In genomic region chr19:4836096-4836495, GRCm38 (mm10) we compare ENCODE assay signal across 22 mouse cellular contexts. TPM values are rescaled to one million over a fixed set of nuclear protein-coding genes. Genes with fewer than 3 reads are reported as not detected.
DNase-seq lines count a peak whose midpoint lies in the region; ATAC-seq and TF ChIP-seq lines count a peak whose summit lies in the region.
"Had no signal": no experiment of that assay in that cellular context is flagged by ENCODE, and none has a peak within 500 bp of the region (broad histone marks: within the 10 kb centered on the region; RNA-seq: fewer than 3 reads in every experiment).

No protein-coding gene starts in this region.

- WGBS in liver, adult 2 months = 41% methylated on average over 2 of the region's 2 CpGs
- 84% methylated on average over 2 of the region's 2 CpGs for WGBS in liver, embryonic 11.5 days
- 43% methylated on average over 2 of the region's 2 CpGs for WGBS in intestine, postnatal 0 days
- 32% methylated on average over 2 of the region's 2 CpGs for WGBS in small intestine, adult 2 months

- no peaks in the 10 kb centered on the region for H3K9me3 ChIP-seq in liver, embryonic 11.5 days (ENCODE audit: control insufficient read depth, low read length)
- no peaks in the 10 kb centered on the region for H3K9me3 ChIP-seq in intestine, postnatal 0 days (ENCODE audit: control insufficient read depth)
- H3K9me3 ChIP-seq: forebrain, embryonic 10.5 days; heart, embryonic 13.5 days; hindbrain, embryonic 10.5 days; neural tube, embryonic 15.5 days had no signal

- peak overlapping the region; percentile 94 for H3K27ac ChIP-seq in liver, adult 2 months (replicated peaks; ENCODE audit: insufficient read depth, low read depth, low read length)
- no peak overlapping the region for H3K27ac ChIP-seq in liver, embryonic 11.5 days (ENCODE audit: low read depth, low read length)
- H3K27ac ChIP-seq in intestine, postnatal 0 days (ENCODE audit: low read depth, low read length) = peak overlapping the region; percentile 70; the same call in 1 of the 2 replicates
- H3K27ac ChIP-seq in small intestine, adult 2 months (ENCODE audit: insufficient read depth, low read depth, low read length) = peak overlapping the region; percentile 78
- H3K27ac ChIP-seq: forebrain, embryonic 10.5 days; heart, embryonic 13.5 days; hindbrain, embryonic 10.5 days; neural tube, embryonic 15.5 days had no signal

- ATAC-seq in liver, embryonic 11.5 days (replicated peaks; ENCODE audit: low FRiP score) = no peak
- ATAC-seq in intestine, postnatal 0 days = no peak
- ATAC-seq: Patski had no signal

- H3K4me1 ChIP-seq in liver, adult 2 months (ENCODE audit: control insufficient read depth, insufficient read depth, low read length) = peaks cover 27% of the 10 kb centered on the region; the same call in 1 of the 2 replicates
- peaks cover 14% of the 10 kb centered on the region for H3K4me1 ChIP-seq in liver, embryonic 11.5 days (replicated peaks; ENCODE audit: control insufficient read depth, insufficient read depth, low read length)
- H3K4me1 ChIP-seq in intestine, postnatal 0 days (replicated peaks; ENCODE audit: control insufficient read depth, insufficient read depth, low read length) = peaks cover 7% of the 10 kb centered on the region; the same call in 1 of the 2 replicates
- H3K4me1 ChIP-seq in small intestine, adult 2 months (ENCODE audit: control insufficient read depth, insufficient read depth, insufficient read length, low read length) = peaks cover 18% of the 10 kb centered on the region

- peak overlapping the region; percentile 82; the same call in 1 of the 2 replicates for H3K9ac ChIP-seq in liver, adult 2 months (ENCODE audit: low read depth, low read length)
- H3K9ac ChIP-seq in liver, embryonic 11.5 days (ENCODE audit: low read depth, low read length) = no peak overlapping the region
- H3K9ac ChIP-seq in intestine, postnatal 0 days (ENCODE audit: low read depth, low read length) = no peak overlapping the region
- H3K9ac ChIP-seq: heart, embryonic 13.5 days; neural tube, embryonic 15.5 days had no signal

- no peak for TF ChIP-seq CTCF in liver, adult 2 months (IDR thresholded peaks at IDR 0.05; ENCODE audit: low read depth, low read length)
- TF ChIP-seq CTCF in intestine, postnatal 0 days (IDR thresholded peaks at IDR 0.05; ENCODE audit: low read depth) = no peak
- TF ChIP-seq CTCF in small intestine, adult 2 months (IDR thresholded peaks at IDR 0.05; ENCODE audit: extremely low read depth, insufficient read length, insufficient replicate concordance, low read depth, low read length) = no peak

- no peak for TF ChIP-seq POLR2A in liver, adult 2 months (IDR thresholded peaks at IDR 0.05; ENCODE audit: extremely low read depth, insufficient read depth, low read length)
- TF ChIP-seq POLR2A in small intestine, adult 2 months (IDR thresholded peaks at IDR 0.05; ENCODE audit: low read depth, low read length) = no peak

- no peak overlapping the region for H3K4me2 ChIP-seq in liver, embryonic 11.5 days
- H3K4me2 ChIP-seq in intestine, postnatal 0 days (replicated peaks; ENCODE audit: low read depth) = no peak overlapping the region
- H3K4me2 ChIP-seq: heart, embryonic 13.5 days; midbrain, embryonic 11.5 days; neural tube, embryonic 15.5 days had no signal

- intact Hi-C loops in heart, postnatal 25 days (cut with DNase I) = loop anchor here (5.0 kb wide), 1 partner anchor 209 kb away; the partner anchor contains the start of gene Rce1

- peaks cover 28% of the 10 kb centered on the region for H3K36me3 ChIP-seq in liver, adult 2 months (ENCODE audit: control insufficient read depth, insufficient read depth, low read length)
- H3K36me3 ChIP-seq in liver, embryonic 11.5 days (ENCODE audit: control insufficient read depth, insufficient read depth, low read length) = 0 out of 2 replicates have a peak, but pooled peaks cover 2% of the 10 kb centered on the region
- H3K36me3 ChIP-seq in intestine, postnatal 0 days (ENCODE audit: control insufficient read depth, insufficient read depth) = peaks cover 13% of the 10 kb centered on the region; the same call in 1 of the 2 replicates
- peaks cover 9% of the 10 kb centered on the region; the same call in 1 of the 2 replicates for H3K36me3 ChIP-seq in small intestine, adult 2 months (ENCODE audit: control insufficient read depth, insufficient read depth, low read length)

- peaks cover 16% of the 10 kb centered on the region; the same call in 1 of the 2 replicates for H3K79me2 ChIP-seq in liver, adult 2 months (ENCODE audit: control insufficient read depth, insufficient read depth, low read length)

- H3K27me3 ChIP-seq in liver, adult 2 months (ENCODE audit: control insufficient read depth, insufficient read depth, low read length) = no peaks in the 10 kb centered on the region
- H3K27me3 ChIP-seq in liver, embryonic 11.5 days (replicated peaks; ENCODE audit: control insufficient read depth, insufficient read depth, low read length) = peaks cover 14% of the 10 kb centered on the region
- peaks cover 6% of the 10 kb centered on the region; the same call in 1 of the 2 replicates for H3K27me3 ChIP-seq in intestine, postnatal 0 days (replicated peaks; ENCODE audit: control insufficient read depth, insufficient read depth, low read length)
- H3K27me3 ChIP-seq in small intestine, adult 2 months (ENCODE audit: control insufficient read depth, insufficient read depth, low read length) = peaks cover 8% of the 10 kb centered on the region; the same call in 1 of the 2 replicates

- no peak overlapping the region for H3K4me3 ChIP-seq in liver, adult 2 months (ENCODE audit: insufficient read depth, low read depth, low read length)
- no peak overlapping the region for H3K4me3 ChIP-seq in liver, embryonic 11.5 days (ENCODE audit: low read depth, low read length)
- no peak overlapping the region for H3K4me3 ChIP-seq in intestine, postnatal 0 days (ENCODE audit: low read depth, low read length)
- H3K4me3 ChIP-seq in small intestine, adult 2 months (ENCODE audit: low read depth, low read length) = no peak overlapping the region
- H3K4me3 ChIP-seq: forebrain, embryonic 10.5 days; heart, embryonic 13.5 days; hindbrain, embryonic 10.5 days; neural tube, embryonic 15.5 days had no signal

- DNase-seq in adrenal gland, adult 2 months = peak; percentile 59
- DNase-seq in adrenal gland, adult 18-20 months (ENCODE audit: low spot score in 2 of 2) = no peak
- peak; percentile 98 for DNase-seq in liver, adult 2 months (ENCODE audit: extremely low read depth, low read depth, low spot score)
- no peak for DNase-seq in liver, embryonic 11.5 days (ENCODE audit: low spot score)
- no peak for DNase-seq in heart, postnatal 25 days (ENCODE audit: low spot score)
- DNase-seq in right cerebral cortex, postnatal 25 days = no peak
- DNase-seq: cerebellum, adult 11-12 months; layer of hippocampus, adult 9-11 months; lung, postnatal 14 days; retina, postnatal 1 day; thymus, adult 2 months had no signal

RNA-seq across cellular contexts. Expression of gene Ccs, which starts 3.0 kb away (rescaled TPM):
- 100 to 1,000 TPM in 1 of 2 experiments, 10 to 100 TPM in 1; 63.8 to 107 TPM for total RNA-seq in adrenal gland, adult 2 months (2021)
- polyA plus RNA-seq in adrenal gland, adult 2 months (2012; rRNA removed) = 79.1 and 102 TPM in 2 replicates
- 100 to 1,000 TPM in 1 of 2 experiments, 10 to 100 TPM in 1; 94.4 to 109 TPM for total RNA-seq in adrenal gland, adult 18-20 months (2021)
- total RNA-seq in liver, adult 2 months (2014; rRNA removed) = 146 and 174 TPM in 2 replicates
- polyA plus RNA-seq in liver, adult 2 months (2012; rRNA removed) = 245 and 254 TPM in 2 replicates
- 46.2 and 49.8 TPM in 2 replicates for polyA plus RNA-seq in liver, embryonic 11.5 days (2014; fragmentation: Nextera tagmentation; extraction: Ambion mirVana)
- 44.9 and 46.3 TPM in 2 replicates for polyA plus RNA-seq in intestine, postnatal 0 days (2015; fragmentation: Nextera tagmentation; extraction: Ambion mirVana)
- 24.8 and 41.9 TPM in 2 replicates for polyA plus RNA-seq in small intestine, adult 2 months (2012; rRNA removed)
- total RNA-seq in heart, postnatal 25 days (2021) = 10 to 100 TPM; 26.2 to 26.6 TPM

RNA-seq across cellular contexts. Expression of gene Ccdc87, which starts 3.1 kb away (rescaled TPM):
- total RNA-seq in adrenal gland, adult 2 months (2021) = under 1 TPM; 0.17 to 0.20 TPM
- 0.09 TPM in 1 of 2 replicates, not detected in the other for polyA plus RNA-seq in adrenal gland, adult 2 months (2012; rRNA removed)
- under 1 TPM in 1 of 2 experiments, not detected in 1; 0.13 TPM for total RNA-seq in adrenal gland, adult 18-20 months (2021)
- not detected in 2 replicates for total RNA-seq in liver, adult 2 months (2014; rRNA removed)
- not detected in 2 replicates for polyA plus RNA-seq in liver, adult 2 months (2012; rRNA removed)
- polyA plus RNA-seq in liver, embryonic 11.5 days (2014; fragmentation: Nextera tagmentation; extraction: Ambion mirVana) = 0.05 TPM in 1 of 2 replicates, not detected in the other
- not detected in 2 replicates for polyA plus RNA-seq in intestine, postnatal 0 days (2015; fragmentation: Nextera tagmentation; extraction: Ambion mirVana)
- 0.09 and 0.11 TPM in 2 replicates for polyA plus RNA-seq in small intestine, adult 2 months (2012; rRNA removed)
- not detected for total RNA-seq in heart, postnatal 25 days (2021)
- total RNA-seq: CH12.LX; granulocyte monocyte progenitor cell, adult 5-6 weeks had no signal
- polyA plus RNA-seq: forebrain, embryonic 10.5 days; intestine, embryonic 14.5 days had no signal

RNA-seq across cellular contexts. Expression of gene Ctsf, which starts 18.8 kb away (rescaled TPM):
- total RNA-seq in adrenal gland, adult 2 months (2021) = 100 to 1,000 TPM; 214 to 421 TPM
- 1,208 and 1,259 TPM in 2 replicates for polyA plus RNA-seq in adrenal gland, adult 2 months (2012; rRNA removed)
- 100 to 1,000 TPM; 318 to 345 TPM for total RNA-seq in adrenal gland, adult 18-20 months (2021)
- total RNA-seq in liver, adult 2 months (2014; rRNA removed) = 44.1 and 55.0 TPM in 2 replicates
- 69.4 and 88.9 TPM in 2 replicates for polyA plus RNA-seq in liver, adult 2 months (2012; rRNA removed)
- 13.2 and 13.3 TPM in 2 replicates for polyA plus RNA-seq in liver, embryonic 11.5 days (2014; fragmentation: Nextera tagmentation; extraction: Ambion mirVana)
- 15.6 and 16.4 TPM in 2 replicates for polyA plus RNA-seq in intestine, postnatal 0 days (2015; fragmentation: Nextera tagmentation; extraction: Ambion mirVana)
- polyA plus RNA-seq in small intestine, adult 2 months (2012; rRNA removed) = 18.4 and 28.4 TPM in 2 replicates
- total RNA-seq in heart, postnatal 25 days (2021) = 10 to 100 TPM; 77.9 to 82.6 TPM
- total RNA-seq: CH12.LX had no signal

RNA-seq across cellular contexts. Expression of gene Rbm14, which starts 24.7 kb away (rescaled TPM):
- total RNA-seq in adrenal gland, adult 2 months (2021) = 10 to 100 TPM; 37.9 to 45.9 TPM
- 83.4 and 97.2 TPM in 2 replicates for polyA plus RNA-seq in adrenal gland, adult 2 months (2012; rRNA removed)
- 10 to 100 TPM; 46.1 to 59.0 TPM for total RNA-seq in adrenal gland, adult 18-20 months (2021)
- total RNA-seq in liver, adult 2 months (2014; rRNA removed) = 9.0 and 12.6 TPM in 2 replicates
- 18.4 and 26.1 TPM in 2 replicates for polyA plus RNA-seq in liver, adult 2 months (2012; rRNA removed)
- polyA plus RNA-seq in liver, embryonic 11.5 days (2014; fragmentation: Nextera tagmentation; extraction: Ambion mirVana) = 92.4 and 104 TPM in 2 replicates
- polyA plus RNA-seq in intestine, postnatal 0 days (2015; fragmentation: Nextera tagmentation; extraction: Ambion mirVana) = 21.1 and 21.8 TPM in 2 replicates
- 38.2 and 65.3 TPM in 2 replicates for polyA plus RNA-seq in small intestine, adult 2 months (2012; rRNA removed)
- 10 to 100 TPM; 15.3 to 25.9 TPM for total RNA-seq in heart, postnatal 25 days (2021)

RNA-seq across cellular contexts. Expression of gene Gm21992, which starts 24.7 kb away (rescaled TPM):
- total RNA-seq in adrenal gland, adult 2 months (2021) = 10 to 100 TPM; 15.3 to 25.3 TPM
- polyA plus RNA-seq in adrenal gland, adult 2 months (2012; rRNA removed) = 24.1 and 31.9 TPM in 2 replicates
- total RNA-seq in adrenal gland, adult 18-20 months (2021) = 10 to 100 TPM; 28.1 to 30.6 TPM
- total RNA-seq in liver, adult 2 months (2014; rRNA removed) = 4.8 and 9.9 TPM in 2 replicates
- polyA plus RNA-seq in liver, adult 2 months (2012; rRNA removed) = 22.3 and 23.6 TPM in 2 replicates
- 19.4 and 30.1 TPM in 2 replicates for polyA plus RNA-seq in liver, embryonic 11.5 days (2014; fragmentation: Nextera tagmentation; extraction: Ambion mirVana)
- polyA plus RNA-seq in intestine, postnatal 0 days (2015; fragmentation: Nextera tagmentation; extraction: Ambion mirVana) = 18.4 and 19.5 TPM in 2 replicates
- 10.0 and 19.1 TPM in 2 replicates for polyA plus RNA-seq in small intestine, adult 2 months (2012; rRNA removed)
- 10 to 100 TPM; 12.7 to 17.2 TPM for total RNA-seq in heart, postnatal 25 days (2021)

Comparison
In these comparisons a context has a peak if more than half of its experiments do, and no peak if none do; other contexts are left out.
1. DNase-seq: peak in adrenal gland, adult 2 months (single experiment) and liver, adult 2 months (single experiment); none in adrenal gland, adult 18-20 months (0 of 2), liver, embryonic 11.5 days (single experiment), heart, postnatal 25 days (single experiment) and right cerebral cortex, postnatal 25 days (single experiment).
2. RNA of gene Ctsf, which starts 18.8 kb away (polyA plus RNA-seq): 1,208 to 1,259 TPM in adrenal gland, adult 2 months; 69.4 to 88.9 TPM in liver, adult 2 months, 18.4 to 28.4 TPM in small intestine, adult 2 months, 15.6 to 16.4 TPM in intestine, postnatal 0 days and 13.2 to 13.3 TPM in liver, embryonic 11.5 days; every median in the first group is over 10 times any median in the second.